Mouse (Mus musculus): ENCODE results near the gene Cep170b. TPM values are rescaled to one million over a fixed set of nuclear protein-coding genes. Genes with fewer than 3 reads are reported as not detected.

Gene Cep170b
- polyA plus RNA-seq, 1 experiment from 2014 or later, result 19.8 TPM

DNA sequence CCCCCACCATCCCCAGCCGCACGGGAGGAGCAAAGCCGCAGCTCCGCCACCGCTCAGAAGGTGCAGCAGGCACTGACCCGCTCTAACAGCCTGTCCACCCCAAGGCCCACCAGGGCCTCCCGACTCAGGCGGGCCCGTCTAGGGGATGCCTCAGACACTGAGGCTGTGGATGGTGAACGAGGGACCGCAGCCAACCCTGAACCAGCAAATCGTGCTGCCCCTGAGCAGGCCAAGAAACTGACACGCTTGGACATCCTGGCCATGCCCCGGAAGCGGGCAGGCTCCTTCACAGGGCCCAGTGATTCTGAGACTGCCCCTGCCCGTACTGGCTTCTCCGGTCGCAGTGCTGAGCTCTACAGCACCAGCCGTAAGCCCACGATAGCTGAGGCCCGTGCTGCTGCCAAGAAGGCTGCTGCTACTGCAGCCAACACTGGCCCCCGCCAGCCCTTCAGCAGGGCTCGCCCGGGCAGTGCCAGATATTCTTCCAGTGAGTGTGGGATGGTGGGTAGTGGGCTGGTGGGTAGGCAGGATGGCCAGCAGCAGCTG is 18.8 kb downstream of the Cep170b start:
- H3K4me1 ChIP-seq (ENCODE audit: control insufficient read depth, insufficient read depth, low read length), result peaks cover 16% of the 10 kb centered on the region
- no peak for ATAC-seq (ENCODE audit: insufficient read depth, low FRiP score)
- 92% methylated on average over 24 of the region's 24 CpGs for WGBS
- no peaks in the 10 kb centered on the region for H3K27me3 ChIP-seq (ENCODE audit: control insufficient read depth, insufficient read depth, low read length)
- peaks cover 17% of the 10 kb centered on the region for H3K36me3 ChIP-seq (ENCODE audit: control insufficient read depth, insufficient read depth, low read length)
- H3K9me3 ChIP-seq (replicated peaks; ENCODE audit: control insufficient read depth, low read length), result no peaks in the 10 kb centered on the region
- H3K4me3 ChIP-seq (replicated peaks; ENCODE audit: low read length), result no peak overlapping the region
- H3K9ac ChIP-seq (ENCODE audit: low read length), result no peak overlapping the region
- H3K4me2 ChIP-seq (ENCODE audit: low read depth, low read length), result no peak overlapping the region
- no peak overlapping the region for H3K27ac ChIP-seq (ENCODE audit: low read length)

GRCm38 (mm10) chr12:112742768-112743167 is 22.5 kb downstream of the Cep170b start:
- 0 out of 2 replicates have a peak, but pooled peaks have one; percentile 8 for ATAC-seq (ENCODE audit: insufficient read depth, low FRiP score)
- peak overlapping the region; percentile 55; the same call in 1 of the 2 replicates for H3K9ac ChIP-seq (ENCODE audit: low read length)
- WGBS, result 57% methylated on average over 6 of the region's 6 CpGs
- peak overlapping the region; percentile 73 for H3K27ac ChIP-seq (ENCODE audit: low read length)
- 0 out of 2 replicates have a peak, but pooled peaks cover 9% of the 10 kb centered on the region for H3K36me3 ChIP-seq (ENCODE audit: control insufficient read depth, insufficient read depth, low read length)
- peaks cover 22% of the 10 kb centered on the region for H3K4me1 ChIP-seq (ENCODE audit: control insufficient read depth, insufficient read depth, low read length)
- no peak overlapping the region for H3K4me2 ChIP-seq (ENCODE audit: low read depth, low read length)
- no peaks in the 10 kb centered on the region for H3K27me3 ChIP-seq (ENCODE audit: control insufficient read depth, insufficient read depth, low read length)
- no peaks in the 10 kb centered on the region for H3K9me3 ChIP-seq (replicated peaks; ENCODE audit: control insufficient read depth, low read length)
- H3K4me3 ChIP-seq (replicated peaks; ENCODE audit: low read length), result no peak overlapping the region

DNA sequence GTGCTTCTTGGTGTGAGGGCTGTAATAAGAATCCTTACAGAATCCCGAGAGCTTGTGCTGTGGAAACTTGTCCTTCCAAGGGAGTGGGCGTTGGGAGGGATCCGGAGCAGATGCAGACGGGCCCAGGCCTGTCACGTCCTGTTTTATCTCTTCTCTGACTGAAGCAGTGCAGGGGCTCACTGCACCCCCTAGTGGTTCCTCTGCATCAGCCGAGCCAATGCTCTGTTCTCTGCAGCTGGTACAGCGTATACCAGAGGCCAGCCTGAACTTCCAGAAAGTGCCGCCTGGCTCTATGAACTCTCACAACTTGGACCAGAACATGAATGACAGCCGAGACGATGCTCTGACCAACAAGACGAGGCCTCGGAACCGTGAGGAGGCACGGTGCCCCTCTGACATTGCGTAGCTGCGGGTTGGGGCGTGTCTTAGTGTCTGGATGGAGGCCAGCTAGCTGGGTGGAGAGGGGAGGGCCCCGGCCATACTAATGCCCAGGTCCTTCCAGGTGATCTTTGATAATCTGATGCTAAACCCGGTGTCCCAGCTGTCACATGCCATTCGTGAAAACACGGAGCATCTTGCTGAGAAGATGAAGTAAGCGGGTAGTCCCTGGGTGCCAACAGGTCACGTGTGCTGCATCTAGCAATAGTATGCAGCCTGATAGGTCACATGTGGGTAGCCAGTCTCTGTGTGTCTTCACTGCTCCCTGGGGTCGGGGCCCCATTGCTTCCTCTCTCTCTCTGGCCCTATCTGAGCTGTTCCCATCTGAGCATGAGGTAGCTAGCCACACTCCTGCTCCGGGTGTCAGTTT is 23.1 kb downstream of the Cep170b start:
- Histone ChIP-seq H3K4me1 (ENCODE audit: control insufficient read depth, insufficient read depth, low read length) (peaks cover 22% of the 10 kb centered on the region), H3K36me3 (ENCODE audit: control insufficient read depth, insufficient read depth, low read length) (0 out of 2 replicates have a peak, but pooled peaks cover 9% of the 10 kb centered on the region), H3K9ac (ENCODE audit: low read length) (peak overlapping the region; percentile 55), H3K9me3 (replicated peaks; ENCODE audit: control insufficient read depth, low read length) (no peaks in the 10 kb centered on the region), H3K4me3 (replicated peaks; ENCODE audit: low read length) (no peak overlapping the region), H3K27me3 (ENCODE audit: control insufficient read depth, insufficient read depth, low read length) (no peaks in the 10 kb centered on the region), H3K27ac (ENCODE audit: low read length) (peak overlapping the region; percentile 73), H3K4me2 (ENCODE audit: low read depth, low read length) (no peak overlapping the region)
- 45% methylated on average over 25 of the region's 25 CpGs for WGBS
- peak; percentile 83 for ATAC-seq (ENCODE audit: insufficient read depth, low FRiP score)

DNA sequence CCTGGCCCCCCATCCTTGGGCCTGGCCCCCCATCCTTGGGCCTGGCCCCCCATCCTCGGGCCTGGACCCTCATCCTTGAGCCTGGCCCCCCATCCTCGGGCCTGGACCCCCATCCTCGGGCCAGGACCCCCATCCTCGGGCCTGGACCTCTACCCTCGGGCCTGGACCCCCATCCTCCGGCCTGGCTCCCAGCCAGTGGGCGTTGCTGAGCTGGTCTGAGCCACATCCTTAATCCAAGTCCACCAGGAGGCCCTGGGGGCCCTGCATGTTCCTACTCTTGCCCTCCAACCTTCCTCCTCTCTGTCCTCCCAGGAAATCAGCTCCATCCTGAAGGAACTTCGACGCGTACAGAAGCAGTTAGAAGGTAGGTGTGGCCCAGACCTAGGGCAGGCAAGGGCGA is 24.0 kb downstream of the Cep170b start:
- H3K4me2 ChIP-seq (ENCODE audit: low read depth, low read length), result no peak overlapping the region
- H3K4me3 ChIP-seq (replicated peaks; ENCODE audit: low read length), result no peak overlapping the region
- H3K27me3 ChIP-seq (ENCODE audit: control insufficient read depth, insufficient read depth, low read length), result no peaks in the 10 kb centered on the region
- H3K36me3 ChIP-seq (ENCODE audit: control insufficient read depth, insufficient read depth, low read length), result 0 out of 2 replicates have a peak, but pooled peaks cover 2% of the 10 kb centered on the region
- ATAC-seq (ENCODE audit: insufficient read depth, low FRiP score), result no peak
- no peaks in the 10 kb centered on the region for H3K9me3 ChIP-seq (replicated peaks; ENCODE audit: control insufficient read depth, low read length)
- no peak overlapping the region for H3K27ac ChIP-seq (ENCODE audit: low read length)
- peaks cover 22% of the 10 kb centered on the region for H3K4me1 ChIP-seq (ENCODE audit: control insufficient read depth, insufficient read depth, low read length)
- H3K9ac ChIP-seq (ENCODE audit: low read length), result peak overlapping the region; percentile 47
- WGBS, result 88% methylated on average over 11 of the region's 11 CpGs

- Histone ChIP-seq H3K27me3 (ENCODE audit: control insufficient read depth, insufficient read depth, low read length) (no peaks in the 10 kb centered on the region), H3K9ac (ENCODE audit: low read length) (no peak overlapping the region; the same call in 1 of the 2 replicates), H3K9me3 (replicated peaks; ENCODE audit: control insufficient read depth, low read length) (no peaks in the 10 kb centered on the region), H3K36me3 (ENCODE audit: control insufficient read depth, insufficient read depth, low read length) (no peaks in the 10 kb centered on the region), H3K27ac (ENCODE audit: low read length) (no peak overlapping the region), H3K4me3 (replicated peaks; ENCODE audit: low read length) (no peak overlapping the region), H3K4me1 (ENCODE audit: control insufficient read depth, insufficient read depth, low read length) (peaks cover 22% of the 10 kb centered on the region), H3K4me2 (ENCODE audit: low read depth, low read length) (no peak overlapping the region)
- no peak for ATAC-seq (ENCODE audit: insufficient read depth, low FRiP score)
- 82% methylated on average over 10 of the region's 10 CpGs for WGBS
Measured at GRCm38 (mm10) chr12:112744891-112745580, 24.8 kb downstream of the Cep170b start.

DNA sequence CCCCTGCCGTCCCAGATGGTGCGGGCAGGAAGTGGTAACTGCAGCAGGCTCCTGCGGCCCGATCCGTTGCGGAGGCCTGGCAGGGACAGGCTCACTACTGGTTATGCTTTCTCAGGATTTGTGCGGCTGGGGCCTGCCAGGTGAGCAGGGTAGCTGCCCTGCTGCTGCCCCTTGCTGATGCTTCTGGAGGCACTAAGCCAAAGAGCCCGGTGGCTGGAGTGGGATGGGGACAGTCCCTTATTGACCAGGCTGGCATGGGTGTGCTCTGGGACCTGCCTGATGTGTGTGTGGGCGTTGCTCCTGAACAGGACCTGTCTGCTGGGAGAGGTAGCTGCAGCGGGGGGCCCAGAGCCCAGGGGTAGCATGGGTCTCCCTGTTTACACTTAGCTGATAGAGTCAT is 25.5 kb downstream of the Cep170b start:
- Histone ChIP-seq H3K4me3 (replicated peaks; ENCODE audit: low read length) (no peak overlapping the region), H3K4me1 (ENCODE audit: control insufficient read depth, insufficient read depth, low read length) (peaks cover 22% of the 10 kb centered on the region), H3K4me2 (ENCODE audit: low read depth, low read length) (no peak overlapping the region), H3K27me3 (ENCODE audit: control insufficient read depth, insufficient read depth, low read length) (no peaks in the 10 kb centered on the region), H3K9ac (ENCODE audit: low read length) (no peak overlapping the region), H3K9me3 (replicated peaks; ENCODE audit: control insufficient read depth, low read length) (no peaks in the 10 kb centered on the region), H3K36me3 (ENCODE audit: control insufficient read depth, insufficient read depth, low read length) (no peaks in the 10 kb centered on the region), H3K27ac (ENCODE audit: low read length) (no peak overlapping the region)
- ATAC-seq (ENCODE audit: insufficient read depth, low FRiP score), result no peak
- 84% methylated on average over 9 of the region's 10 CpGs for WGBS

DNA sequence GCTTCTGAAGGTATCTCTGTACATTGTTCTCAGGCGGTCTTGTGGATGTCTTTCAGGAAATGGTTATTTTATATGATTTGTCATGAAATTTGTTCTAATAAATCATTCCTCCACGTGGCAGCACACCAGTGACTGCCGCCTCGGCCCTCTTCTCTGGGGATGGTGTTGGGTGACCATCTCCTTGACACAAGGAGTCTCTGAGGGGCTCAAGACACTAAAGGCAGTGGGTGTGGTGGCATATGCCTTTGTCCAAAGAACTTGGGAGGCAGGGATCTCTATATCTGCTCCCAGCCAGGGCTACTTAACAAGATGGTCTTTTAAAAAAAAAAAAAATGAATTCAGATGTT is 26.2 kb downstream of the Cep170b start:
- Histone ChIP-seq H3K4me2 (ENCODE audit: low read depth, low read length) (no peak overlapping the region), H3K9me3 (replicated peaks; ENCODE audit: control insufficient read depth, low read length) (no peaks in the 10 kb centered on the region), H3K4me3 (replicated peaks; ENCODE audit: low read length) (no peak overlapping the region), H3K4me1 (ENCODE audit: control insufficient read depth, insufficient read depth, low read length) (peaks cover 22% of the 10 kb centered on the region), H3K9ac (ENCODE audit: low read length) (no peak overlapping the region), H3K27me3 (ENCODE audit: control insufficient read depth, insufficient read depth, low read length) (no peaks in the 10 kb centered on the region), H3K27ac (ENCODE audit: low read length) (no peak overlapping the region), H3K36me3 (ENCODE audit: control insufficient read depth, insufficient read depth, low read length) (no peaks in the 10 kb centered on the region)
- WGBS, result 72% methylated on average over 4 of the region's 4 CpGs
- no peak for ATAC-seq (ENCODE audit: insufficient read depth, low FRiP score)

- H3K4me1 ChIP-seq (ENCODE audit: control insufficient read depth, insufficient read depth, low read length), result peaks cover 22% of the 10 kb centered on the region
- H3K9me3 ChIP-seq (replicated peaks; ENCODE audit: control insufficient read depth, low read length), result no peaks in the 10 kb centered on the region
- no peak overlapping the region for H3K4me3 ChIP-seq (replicated peaks; ENCODE audit: low read length)
- H3K27ac ChIP-seq (ENCODE audit: low read length), result peak overlapping the region; percentile 66; the same call in 1 of the 2 replicates
- H3K27me3 ChIP-seq (ENCODE audit: control insufficient read depth, insufficient read depth, low read length), result no peaks in the 10 kb centered on the region
- peak; percentile 27; the same call in 1 of the 2 replicates for ATAC-seq (ENCODE audit: insufficient read depth, low FRiP score)
- H3K4me2 ChIP-seq (ENCODE audit: low read depth, low read length), result 0 out of 2 replicates have a peak overlapping the region, but pooled peaks have one; percentile 5
- H3K36me3 ChIP-seq (ENCODE audit: control insufficient read depth, insufficient read depth, low read length), result no peaks in the 10 kb centered on the region
- WGBS, result 21% methylated on average over 10 of the region's 10 CpGs
- peak overlapping the region; percentile 52 for H3K9ac ChIP-seq (ENCODE audit: low read length)
Measured at GRCm38 (mm10) chr12:112746808-112747605, 26.8 kb downstream of the Cep170b start.
